Mouse (Mus musculus): ENCODE data around the gene Gm3238.
A peak's percentile ranks its signal among the peaks of the same experiment; 100 is the strongest.

Gene Gm3238

GRCm38 (mm10) chr10:77741924-77742688, 29.0 kb downstream of the Gm3238 start, which contains the start of gene Gm18596:
Gene Gm18596, minus strand, starts transcription at chr10:77742638.
- DNase-seq: peak in 1 of 2 experiments; percentile 8

GRCm38 (mm10) chr10:77738929-77739328, 32.2 kb downstream of the Gm3238 start:
- DNase-seq: no peak

GRCm38 (mm10) chr10:77735928-77736327, 35.2 kb downstream of the Gm3238 start:
- DNase-seq: no peak

- no peak for DNase-seq
Observed at GRCm38 (mm10) chr10:77729241-77729640, 41.9 kb downstream of the Gm3238 start.

- DNase-seq: no peak
Observed at GRCm38 (mm10) chr10:77728280-77728679, 42.8 kb downstream of the Gm3238 start.

- peak; percentile 4 to 15 for DNase-seq
Observed at GRCm38 (mm10) chr10:77726186-77726585, 44.9 kb downstream of the Gm3238 start, which contains the start of gene Gm10100. Gene Gm10100, plus strand, starts transcription at chr10:77726486.

GRCm38 (mm10) chr10:77724855-77725254, 46.3 kb downstream of the Gm3238 start:
- DNase-seq: no peak

Measured in cerebellum, postnatal 36 days (tissue).